Mouse (Mus musculus) NIH3T3 (cell line): ENCODE data around the gene Mcpt2.
"Not testable (repeated sequence)": the region's sequence is repeated elsewhere in the genome, so short reads cannot be mapped to it uniquely, and the experiment has no call there.

Experiments used
- DNase-seq: peaks from one replicate; pipeline ENCODE4 v3.0.0-alpha.2; 2012; ENCODE audit warnings: low read depth

The Mcpt2 gene

DNA sequence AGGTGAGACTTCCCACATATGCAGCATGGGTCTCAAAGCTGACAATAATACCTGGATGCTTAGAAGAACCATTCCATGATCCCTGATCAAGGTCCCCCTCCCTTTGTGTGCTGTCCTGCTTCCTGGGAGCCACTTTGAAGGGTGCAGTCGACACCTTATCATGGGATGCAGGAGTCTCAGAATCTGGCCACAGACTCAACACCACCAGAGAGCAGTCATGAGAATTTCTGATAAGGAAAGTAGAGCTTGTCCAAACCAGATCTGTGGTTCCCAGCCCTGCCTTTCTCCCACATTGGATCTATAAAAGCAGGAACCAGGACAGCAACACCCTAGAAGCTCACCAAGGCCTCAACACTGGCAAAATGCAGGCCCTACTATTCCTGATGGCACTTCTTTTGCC is at the start of gene Mcpt2:
Gene Mcpt2, plus strand, starts transcription at position 250 of the 400 bp plus-strand sequence.
- DNase-seq: not testable (repeated sequence)

DNA sequence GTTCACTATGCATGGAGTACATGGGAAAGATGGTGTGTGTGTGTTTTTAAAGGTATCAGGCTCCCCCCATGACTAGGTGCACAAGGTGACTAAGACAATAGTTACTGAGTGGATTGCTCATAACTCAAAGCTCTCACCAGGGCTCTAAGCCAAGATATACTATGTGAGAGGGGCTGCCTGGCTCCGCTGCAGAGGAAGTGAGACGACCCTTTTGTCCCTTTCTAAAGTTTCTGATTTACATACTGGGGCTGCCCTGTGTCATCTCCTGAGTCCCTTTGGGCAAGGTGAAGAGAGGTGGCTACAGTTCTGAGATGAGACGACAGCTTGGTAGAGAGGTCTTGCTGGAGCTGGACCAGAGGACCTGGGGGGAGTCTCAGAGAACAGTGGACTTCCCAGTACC is 28.7 kb upstream of the Mcpt2 start:
- DNase-seq: no peak

DNA sequence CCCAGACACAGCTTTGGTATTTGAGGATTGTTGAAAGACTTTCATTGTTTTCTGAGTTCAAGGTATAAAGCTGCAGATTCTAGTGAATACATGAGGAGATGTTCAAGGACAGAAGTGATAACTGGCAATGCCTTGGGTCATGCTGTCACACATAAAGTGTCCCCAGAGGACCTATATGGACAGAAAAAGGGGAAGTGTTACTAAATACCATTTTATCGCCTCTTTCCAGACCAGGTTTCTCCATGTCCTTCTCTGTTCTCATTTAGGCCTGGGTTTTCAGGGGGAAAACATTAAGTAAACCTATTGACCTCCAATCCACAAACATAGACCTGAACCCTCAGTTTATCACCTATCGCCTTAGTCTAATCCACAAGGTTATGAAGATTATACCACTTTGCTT is 27.9 kb upstream of the Mcpt2 start:
- no peak for DNase-seq

DNA sequence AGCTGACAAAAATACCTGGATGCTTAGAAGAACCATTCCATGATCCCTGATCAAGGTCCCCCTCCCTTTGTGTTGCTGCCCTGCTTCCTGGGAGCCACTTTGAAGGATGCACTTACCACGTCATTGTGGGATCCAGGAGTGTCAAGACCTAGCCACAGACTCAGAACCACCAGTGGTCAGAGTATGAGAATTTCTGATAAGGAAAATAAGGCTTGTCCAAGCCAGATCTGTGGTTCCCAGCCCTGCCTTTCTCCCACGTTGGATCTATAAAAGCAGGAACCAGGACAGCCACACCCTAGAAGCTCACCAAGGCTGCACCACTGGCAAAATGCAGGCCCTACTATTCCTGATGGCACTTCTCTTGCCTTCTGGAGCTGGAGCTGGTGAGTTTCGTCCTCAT is 24.2 kb upstream of the Mcpt2 start, which contains the start of gene Mcpt1:
Gene Mcpt1, plus strand, starts transcription at position 301 of the 400 bp plus-strand sequence.
- DNase-seq: not testable (repeated sequence)

DNA sequence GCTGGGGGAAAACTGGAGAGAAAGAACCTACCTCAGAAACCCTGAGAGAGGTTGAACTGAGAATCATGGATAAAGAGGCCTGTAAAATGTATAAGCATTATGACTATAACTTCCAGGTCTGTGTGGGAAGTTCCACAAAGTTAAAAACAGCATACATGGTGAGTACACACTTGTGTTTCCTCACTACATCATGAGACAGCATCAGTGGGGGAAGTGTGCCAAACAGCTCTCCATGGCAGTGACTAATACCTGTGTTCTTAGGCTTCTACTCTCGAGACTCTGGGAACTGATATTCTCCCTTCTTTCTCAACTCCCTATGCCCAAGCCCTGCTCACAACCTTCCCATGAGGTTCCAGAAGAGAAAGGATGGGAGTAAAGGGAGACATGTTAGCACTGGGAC is 22.4 kb upstream of the Mcpt2 start:
- peak; percentile 28 for DNase-seq

DNA sequence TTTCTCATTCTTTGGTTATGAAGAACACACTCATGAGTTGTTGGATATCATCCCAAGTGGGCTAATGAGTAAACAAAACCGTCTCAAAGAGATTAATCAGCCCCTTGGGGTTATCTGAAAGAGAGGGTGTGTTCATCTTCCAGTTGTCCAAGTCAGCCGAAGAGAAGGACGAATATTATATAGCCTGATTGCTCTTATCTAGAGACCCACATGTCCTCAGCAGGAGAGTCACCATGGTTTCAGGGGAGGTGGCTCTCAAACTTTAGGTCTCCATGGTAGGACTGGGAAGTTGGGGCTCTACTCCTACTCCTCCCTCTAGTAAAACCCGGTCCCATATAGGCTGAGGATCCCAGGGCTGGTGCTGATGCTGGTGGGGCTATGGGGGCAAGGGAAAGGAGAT is 20.5 kb upstream of the Mcpt2 start:
- not testable (repeated sequence) for DNase-seq

DNA sequence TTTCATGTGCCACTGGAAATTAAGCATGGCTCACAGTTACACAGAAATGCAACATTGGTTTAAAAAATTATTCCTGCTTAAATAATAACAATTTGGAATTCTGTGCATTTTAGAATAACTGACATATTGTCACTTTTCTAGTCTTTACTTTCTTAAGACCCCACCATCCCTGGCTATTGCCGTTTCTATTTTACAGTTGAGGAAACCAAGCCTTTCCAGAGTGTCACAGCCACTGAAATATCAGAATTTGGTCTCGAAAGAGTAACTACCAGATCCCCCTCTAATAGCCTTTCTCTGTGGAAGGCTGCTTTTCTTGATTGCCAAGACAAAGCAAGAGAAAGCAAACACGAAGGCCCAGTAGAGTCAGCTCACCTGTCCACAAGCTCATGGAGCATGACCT is 11.4 kb upstream of the Mcpt2 start, which contains the start of gene Mcpt9:
Gene Mcpt9, minus strand, starts transcription at position 101 of the 400 bp plus-strand sequence.
- not testable (repeated sequence) for DNase-seq

DNA sequence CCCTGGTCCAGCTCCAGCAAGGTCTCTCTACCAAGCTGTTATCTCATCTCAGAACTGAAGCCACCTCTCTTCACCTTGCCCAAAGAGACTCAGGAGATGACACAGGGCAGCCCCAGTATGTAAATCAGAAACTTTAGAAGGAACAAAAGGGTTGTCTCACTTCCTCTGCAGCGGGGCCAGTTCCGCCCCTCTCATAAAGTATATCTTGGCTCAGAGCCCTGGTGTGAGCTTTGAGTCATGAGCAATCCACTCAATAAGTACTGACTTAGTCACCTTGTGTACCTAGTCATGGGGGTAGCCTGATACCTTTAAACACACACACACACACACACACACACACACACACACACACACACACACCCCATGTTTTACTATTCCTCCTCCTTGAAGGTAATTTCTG is 7.4 kb upstream of the Mcpt2 start:
- peak; percentile 53 for DNase-seq

DNA sequence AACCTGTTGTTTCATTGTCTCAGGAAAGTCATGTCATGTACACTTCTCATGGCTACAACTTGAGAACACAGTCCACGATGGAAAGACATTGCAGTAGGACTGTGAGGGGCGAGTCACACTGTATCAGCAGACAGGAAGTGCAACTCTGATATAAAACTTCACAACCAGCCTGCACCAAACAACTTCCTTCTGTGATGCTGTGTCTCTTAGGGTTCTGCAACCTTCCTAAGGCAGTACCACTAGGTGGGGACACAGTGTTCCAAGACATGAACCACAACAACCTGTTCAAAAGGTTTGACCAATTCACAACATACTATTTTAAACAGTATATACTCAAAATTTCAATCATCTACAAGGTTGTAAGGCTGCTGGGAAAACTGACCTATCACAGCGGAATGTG is 13.6 kb downstream of the Mcpt2 start:
- no peak for DNase-seq

DNA sequence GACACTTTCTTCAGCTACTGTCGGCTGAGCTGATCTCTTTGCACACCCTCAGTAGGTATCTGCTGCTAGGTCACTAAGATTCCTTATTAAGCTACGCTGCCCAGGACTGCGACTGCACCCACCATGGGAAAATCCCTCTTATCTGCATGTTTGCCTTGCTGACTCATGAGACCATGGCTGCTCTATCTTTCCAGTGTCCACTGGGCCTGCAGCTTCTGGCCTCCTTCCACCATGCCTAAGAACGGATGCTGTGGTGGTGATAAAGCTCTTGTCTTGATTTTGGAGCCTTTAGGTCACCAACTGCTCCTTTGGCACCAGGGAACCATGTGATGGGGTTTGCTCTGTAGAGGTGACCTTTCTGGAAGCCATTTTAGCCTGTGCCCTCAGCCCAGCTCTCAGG is 15.9 kb downstream of the Mcpt2 start:
- no peak for DNase-seq

DNA sequence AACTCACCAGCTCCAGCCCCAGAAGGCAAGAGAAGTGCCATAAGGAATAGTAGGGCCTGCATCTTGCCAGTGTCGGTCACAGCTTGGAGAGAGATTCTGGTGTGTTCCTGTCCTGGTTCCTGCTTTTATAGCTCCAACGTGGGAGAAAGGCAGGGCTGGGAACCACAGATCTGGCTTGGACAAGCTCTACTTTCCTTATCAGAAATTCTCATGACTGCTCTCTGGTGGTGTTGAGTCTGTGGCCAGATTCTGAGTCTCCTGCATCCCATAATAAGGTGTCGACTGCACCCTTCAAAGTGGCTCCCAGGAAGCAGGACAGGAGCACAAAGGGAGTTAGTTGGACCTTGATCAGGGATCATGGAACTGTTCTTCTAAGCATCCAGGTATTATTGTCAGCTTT is 20.4 kb downstream of the Mcpt2 start, which contains the start of gene Mcpt4:
Gene Mcpt4, minus strand, starts transcription at position 101 of the 400 bp plus-strand sequence.
- not testable (repeated sequence) for DNase-seq

DNA sequence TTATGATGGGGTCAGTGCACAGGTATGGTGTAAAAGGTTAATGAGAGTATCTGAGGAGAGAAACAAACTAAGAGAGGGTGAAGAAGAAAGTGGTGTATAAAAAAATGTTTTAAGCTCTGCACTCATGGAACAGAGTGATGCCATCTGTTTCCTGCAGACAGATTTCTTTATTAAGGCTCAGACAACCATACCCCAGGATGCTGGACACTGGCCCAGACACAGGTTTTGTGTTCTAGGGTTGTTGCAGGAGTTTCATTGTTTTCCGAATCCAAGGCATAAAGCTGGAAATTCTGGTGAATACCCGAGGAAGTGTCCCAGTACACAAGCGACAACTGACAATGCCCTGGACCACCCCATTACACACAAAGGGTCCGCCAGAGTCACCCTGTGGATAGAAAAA is 40.2 kb downstream of the Mcpt2 start:
- DNase-seq: no peak

DNA sequence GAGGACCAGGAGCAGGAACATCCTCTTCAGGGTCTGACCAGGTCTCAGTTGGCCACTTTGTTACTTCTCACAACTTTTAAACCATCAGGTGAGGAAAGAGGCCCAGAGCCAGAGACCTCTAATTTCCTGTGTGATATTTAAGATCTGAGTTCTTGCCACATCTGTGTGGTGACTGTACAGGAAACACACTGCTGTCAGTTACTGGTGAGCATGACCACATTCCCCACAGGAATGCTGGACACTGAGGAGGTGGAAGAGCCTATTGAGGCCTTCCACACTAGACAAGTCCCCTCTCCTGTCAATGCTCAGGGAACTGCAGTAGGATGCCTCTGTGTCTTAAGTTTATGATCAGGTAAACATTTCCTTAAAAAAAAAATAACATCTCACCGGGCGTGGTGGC is 43.3 kb downstream of the Mcpt2 start, which contains the start of gene Mcpt8:
Gene Mcpt8, minus strand, starts transcription at position 107 of the 400 bp plus-strand sequence.
- no peak for DNase-seq

DNA sequence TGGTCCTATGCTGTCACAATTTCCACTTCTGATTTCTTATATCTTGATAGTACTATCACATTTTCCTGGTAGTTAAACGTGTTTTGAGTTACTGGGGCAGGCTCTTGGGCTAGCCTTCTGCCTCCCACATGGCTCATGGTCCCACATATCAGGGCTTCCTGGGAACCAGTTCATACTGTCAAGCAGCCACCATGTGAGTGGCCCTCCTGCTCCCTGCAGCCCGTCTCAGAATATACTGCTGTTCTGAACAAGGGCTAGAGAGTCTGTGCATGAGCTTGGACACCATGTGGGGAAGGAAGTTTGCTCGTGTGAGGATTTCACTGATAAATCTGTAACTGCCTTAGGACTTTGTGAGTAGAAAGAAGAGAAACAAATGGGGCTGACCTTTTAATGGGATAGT is 44.9 kb downstream of the Mcpt2 start:
- no peak for DNase-seq

DNA sequence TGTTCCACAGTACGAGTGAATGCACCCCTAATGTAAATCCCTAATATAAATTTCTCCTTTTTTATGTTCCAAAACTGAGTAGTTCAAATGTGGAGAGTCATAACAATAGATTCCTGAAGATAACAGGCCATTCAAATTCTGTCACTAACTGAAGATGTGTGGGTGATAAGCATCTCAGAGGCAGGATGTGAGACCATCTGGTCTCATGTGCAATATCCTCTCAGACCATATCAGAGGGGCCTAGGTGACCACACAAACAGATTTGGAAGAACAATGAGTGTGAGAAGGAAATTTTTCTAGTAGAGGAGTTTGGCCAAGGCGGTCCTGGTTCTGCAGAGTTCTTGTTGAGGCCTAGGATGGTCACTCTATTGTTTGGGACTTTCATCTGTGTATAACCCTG is 51.5 kb downstream of the Mcpt2 start:
- no peak for DNase-seq
